Mouse (Mus musculus) liver, embryonic 15.5 days (tissue): ENCODE measurements at regions not wholly inside any gene's neighbourhood (a gene's known extent, or its start where the extent isn't known, plus 50 kb on each side); places are given as distances from the start of the nearest gene placed in this dataset.

Source experiments
- ATAC-seq: fragments of 200-750 bp; cut with Nextera tagmentation; 2 replicates; pipeline ENCODE4 v1.8.0; 2017; ENCODE audit warnings: moderate number of reproducible peaks, mild to moderate bottlenecking, moderate library complexity; ENCODE audit not compliant: insufficient read depth
- H3K27ac ChIP-seq: fragments of 300-500 bp; sonication (generic); replicated peaks from 2 replicates; pipeline ENCODE4 v1.5.1; 2015; ENCODE audit warnings: mild to moderate bottlenecking, inconsistent platforms
- H3K27me3 ChIP-seq: fragments of 300-500 bp; sonication (generic); 2 replicates; pipeline ENCODE4 v1.6.1; 2015; ENCODE audit warnings: mild to moderate bottlenecking, inconsistent platforms
- H3K36me3 ChIP-seq: fragments of 300-500 bp; sonication (generic); replicated peaks from 2 replicates; pipeline ENCODE4 v1.6.1; 2015; ENCODE audit warnings: moderate library complexity, mild to moderate bottlenecking, inconsistent platforms
- H3K4me1 ChIP-seq: fragments of 300-500 bp; sonication (generic); replicated peaks from 2 replicates; pipeline ENCODE4 v1.6.1; 2015; ENCODE audit warnings: inconsistent platforms
- H3K4me2 ChIP-seq: fragments of 300-500 bp; sonication (generic); 2 replicates; pipeline ENCODE4 v1.6.1; 2015; ENCODE audit warnings: moderate library complexity, mild to moderate bottlenecking, inconsistent platforms
- H3K4me3 ChIP-seq: fragments of 300-500 bp; sonication (generic); replicated peaks from 2 replicates; pipeline ENCODE4 v1.5.1; 2015; ENCODE audit warnings: mild to moderate bottlenecking, inconsistent platforms
- H3K9ac ChIP-seq: fragments of 300-500 bp; sonication (generic); 2 replicates; pipeline ENCODE4 v1.6.1; 2015; ENCODE audit warnings: moderate library complexity, mild to moderate bottlenecking, inconsistent platforms
- H3K9me3 ChIP-seq: fragments of 300-500 bp; sonication (generic); replicated peaks from 2 replicates; pipeline ENCODE4 v1.6.1; 2016; ENCODE audit warnings: inconsistent platforms
- WGBS: fragments of 180-500 bp; shearing (Covaris S2); methylation state at CpG from one replicate; pipeline ENCODE4 v1.1.7; 2015; ENCODE audit warnings: mixed read lengths; ENCODE audit not compliant: insufficient replicate concordance; 5-methylcytosine and 5-hydroxymethylcytosine counted together

DNA sequence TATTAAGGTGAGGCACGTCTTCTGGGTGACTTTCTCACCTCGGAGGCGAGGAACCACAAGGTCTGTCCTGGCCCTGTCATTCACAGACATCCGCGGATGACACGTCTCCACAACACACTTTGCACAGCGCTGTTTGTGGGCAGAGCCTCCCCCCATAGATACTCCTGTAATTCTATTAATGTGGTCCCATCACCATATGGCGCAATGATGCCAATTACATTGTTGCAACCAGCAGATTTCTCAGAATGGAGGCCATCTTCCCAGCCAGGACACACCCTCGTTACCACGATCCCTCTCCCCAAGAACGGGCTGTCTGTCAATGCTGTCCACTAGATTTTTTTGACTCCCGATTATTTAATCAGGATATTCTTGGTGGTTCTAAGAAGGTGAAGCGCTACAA, 365.9 kb downstream of the Vrk1 start:
- Histone ChIP-seq H3K4me1 (no peaks in the 10 kb centered on the region), H3K9me3 (no peaks in the 10 kb centered on the region), H3K4me2 (no peak overlapping the region), H3K27me3 (peaks cover 10% of the 10 kb centered on the region; the same call in 1 of the 2 replicates), H3K4me3 (no peak overlapping the region), H3K27ac (no peak overlapping the region), H3K36me3 (no peaks in the 10 kb centered on the region), H3K9ac (no peak overlapping the region)
- WGBS: 74% methylated on average over 13 of the region's 13 CpGs
- ATAC-seq: no peak

- H3K4me2 ChIP-seq: no peak overlapping the region
- 70% methylated on average over 12 of the region's 12 CpGs for WGBS
- no peak for ATAC-seq
- peaks cover 10% of the 10 kb centered on the region; the same call in 1 of the 2 replicates for H3K27me3 ChIP-seq
- H3K27ac ChIP-seq: no peak overlapping the region
- H3K4me1 ChIP-seq: no peaks in the 10 kb centered on the region
- H3K9ac ChIP-seq: no peak overlapping the region
- H3K36me3 ChIP-seq: no peaks in the 10 kb centered on the region
- no peaks in the 10 kb centered on the region for H3K9me3 ChIP-seq
- no peak overlapping the region for H3K4me3 ChIP-seq
These were observed 366.8 kb downstream of the Vrk1 start for GRCm38 (mm10) chr12:106376783-106377182.

DNA sequence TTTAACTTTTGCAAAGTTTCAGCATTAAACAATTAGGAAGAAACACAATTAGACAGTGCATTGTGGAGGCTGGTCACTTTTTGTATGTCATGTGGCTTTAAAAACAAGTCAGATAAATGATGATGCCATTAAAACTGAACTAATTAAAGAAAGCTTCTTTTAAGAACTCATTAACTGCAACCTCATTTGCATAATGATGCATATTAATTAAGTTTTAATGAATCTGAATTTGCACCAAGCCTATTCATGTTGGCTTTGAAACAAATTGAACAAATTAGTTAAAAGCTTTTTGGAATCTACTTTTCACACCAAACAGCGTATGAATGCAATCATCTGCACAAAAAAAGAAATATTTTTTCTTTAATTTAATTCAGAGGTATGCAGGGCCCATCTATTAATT, 367.3 kb downstream of the Vrk1 start:
- Histone ChIP-seq H3K9ac (no peak overlapping the region), H3K27me3 (peaks cover 10% of the 10 kb centered on the region; the same call in 1 of the 2 replicates), H3K36me3 (no peaks in the 10 kb centered on the region), H3K27ac (no peak overlapping the region), H3K4me3 (no peak overlapping the region), H3K9me3 (no peaks in the 10 kb centered on the region), H3K4me1 (no peaks in the 10 kb centered on the region), H3K4me2 (no peak overlapping the region)
- WGBS: 75% methylated on average over 1 of the region's 1 CpGs
- ATAC-seq: no peak

GRCm38 (mm10) chr12:106377761-106378160, 367.7 kb downstream of the Vrk1 start:
- Histone ChIP-seq H3K4me1 (no peaks in the 10 kb centered on the region), H3K9me3 (no peaks in the 10 kb centered on the region), H3K4me3 (no peak overlapping the region), H3K27ac (no peak overlapping the region), H3K27me3 (peaks cover 10% of the 10 kb centered on the region; the same call in 1 of the 2 replicates), H3K4me2 (no peak overlapping the region), H3K9ac (no peak overlapping the region), H3K36me3 (no peaks in the 10 kb centered on the region)
- WGBS: 58% methylated on average over 5 of the region's 5 CpGs
- ATAC-seq: no peak

DNA sequence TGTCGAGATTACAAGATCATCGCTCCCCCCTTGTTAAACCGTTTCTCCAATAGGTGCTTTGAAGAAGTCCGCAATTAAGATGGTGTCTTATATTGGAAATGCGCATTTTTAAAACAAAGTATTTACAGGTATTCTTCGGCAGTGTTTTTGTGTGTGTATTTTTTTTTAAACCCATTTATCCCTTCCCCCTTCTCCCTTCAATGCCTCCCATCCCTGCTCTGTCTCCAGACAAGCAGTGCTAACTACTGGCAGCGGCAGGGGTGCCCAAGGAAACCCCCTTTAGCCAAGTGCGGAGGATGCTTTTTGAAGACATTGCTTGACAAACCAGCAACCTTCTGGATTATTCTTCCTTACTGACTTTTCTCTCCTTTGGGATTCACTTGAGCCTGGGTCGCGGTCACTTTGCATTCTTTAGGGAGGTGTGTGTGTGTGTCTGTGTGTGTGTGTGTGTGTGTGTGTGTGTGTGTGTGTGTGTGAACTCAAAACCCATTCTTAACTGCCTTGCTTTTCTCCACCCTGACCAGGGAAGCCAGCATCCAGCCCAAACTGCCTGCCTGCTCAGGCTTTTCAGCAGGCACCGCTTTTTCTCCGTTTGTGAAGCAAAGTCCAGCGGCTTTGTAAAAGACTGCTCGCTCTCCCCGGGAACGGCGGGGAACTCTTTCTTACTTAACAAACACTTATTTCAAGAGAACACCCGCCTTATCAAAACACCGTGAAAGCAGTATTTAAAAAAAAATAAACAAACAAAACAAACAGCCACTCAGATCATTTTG, 368.5 kb downstream of the Vrk1 start:
- no peak for ATAC-seq
- WGBS: 26% methylated on average over 19 of the region's 19 CpGs
- H3K9ac ChIP-seq: no peak overlapping the region
- H3K4me2 ChIP-seq: peak overlapping the region; percentile 51
- no peaks in the 10 kb centered on the region for H3K36me3 ChIP-seq
- no peaks in the 10 kb centered on the region for H3K9me3 ChIP-seq
- H3K4me1 ChIP-seq: no peaks in the 10 kb centered on the region
- H3K27ac ChIP-seq: no peak overlapping the region
- peaks cover 10% of the 10 kb centered on the region; the same call in 1 of the 2 replicates for H3K27me3 ChIP-seq
- peak overlapping the region; percentile 17; the same call in 1 of the 2 replicates for H3K4me3 ChIP-seq

DNA sequence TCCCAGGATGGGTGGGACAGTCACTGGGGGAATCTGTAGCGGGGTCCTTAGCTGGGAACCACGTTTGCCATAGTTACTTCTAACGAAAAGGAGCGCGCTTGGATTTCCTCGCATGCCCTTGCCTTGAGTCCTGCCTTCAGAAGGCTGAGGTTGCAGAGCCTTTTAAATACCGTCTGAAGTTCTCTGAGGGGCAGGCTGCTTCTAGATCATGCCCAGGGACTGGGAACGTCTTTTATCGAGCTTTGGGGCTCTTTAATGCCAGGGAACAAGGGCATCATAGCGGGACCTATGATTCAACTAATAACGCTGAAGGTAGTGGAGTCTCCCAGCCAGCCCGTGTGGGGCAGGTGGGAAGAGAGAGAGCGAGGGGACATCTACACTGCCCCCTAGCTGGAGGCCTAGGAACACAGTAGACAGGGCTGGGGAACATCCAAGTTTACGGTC, 369.1 kb downstream of the Vrk1 start:
- no peak for ATAC-seq
- 5% methylated on average over 14 of the region's 14 CpGs for WGBS
- Histone ChIP-seq H3K4me1 (no peaks in the 10 kb centered on the region), H3K27me3 (peaks cover 10% of the 10 kb centered on the region; the same call in 1 of the 2 replicates), H3K4me2 (peak overlapping the region; percentile 51), H3K9me3 (no peaks in the 10 kb centered on the region), H3K27ac (no peak overlapping the region), H3K36me3 (no peaks in the 10 kb centered on the region), H3K9ac (no peak overlapping the region), H3K4me3 (peak overlapping the region; percentile 17; the same call in 1 of the 2 replicates)

GRCm38 (mm10) chr12:106379779-106380178, 369.8 kb downstream of the Vrk1 start:
- ATAC-seq: no peak
- no peaks in the 10 kb centered on the region for H3K36me3 ChIP-seq
- H3K4me1 ChIP-seq: no peaks in the 10 kb centered on the region
- H3K9me3 ChIP-seq: no peaks in the 10 kb centered on the region
- H3K4me2 ChIP-seq: no peak overlapping the region
- no peak overlapping the region for H3K27ac ChIP-seq
- H3K9ac ChIP-seq: no peak overlapping the region
- peaks cover 10% of the 10 kb centered on the region; the same call in 1 of the 2 replicates for H3K27me3 ChIP-seq
- 75% methylated on average over 14 of the region's 14 CpGs for WGBS
- H3K4me3 ChIP-seq: no peak overlapping the region

- Histone ChIP-seq H3K9me3 (no peaks in the 10 kb centered on the region), H3K9ac (no peak overlapping the region), H3K36me3 (no peaks in the 10 kb centered on the region), H3K4me2 (no peak overlapping the region), H3K27me3 (peaks cover 10% of the 10 kb centered on the region; the same call in 1 of the 2 replicates), H3K27ac (no peak overlapping the region), H3K4me3 (no peak overlapping the region), H3K4me1 (no peaks in the 10 kb centered on the region)
- ATAC-seq: no peak
- 73% methylated on average over 15 of the region's 15 CpGs for WGBS
These were observed 371.8 kb downstream of the Vrk1 start for GRCm38 (mm10) chr12:106381821-106382220.

- no peaks in the 10 kb centered on the region for H3K4me1 ChIP-seq
- no peak overlapping the region for H3K4me3 ChIP-seq
- WGBS: 79% methylated on average over 11 of the region's 11 CpGs
- no peaks in the 10 kb centered on the region for H3K9me3 ChIP-seq
- H3K4me2 ChIP-seq: no peak overlapping the region
- no peak overlapping the region for H3K9ac ChIP-seq
- H3K27me3 ChIP-seq: no peaks in the 10 kb centered on the region
- no peak overlapping the region for H3K27ac ChIP-seq
- ATAC-seq: no peak
- H3K36me3 ChIP-seq: no peaks in the 10 kb centered on the region
These were observed 379.2 kb downstream of the Vrk1 start for GRCm38 (mm10) chr12:106389214-106389613.

GRCm38 (mm10) chr12:106392316-106392715, 382.3 kb downstream of the Vrk1 start:
- 44% methylated on average over 2 of the region's 2 CpGs for WGBS
- Histone ChIP-seq H3K27ac (no peak overlapping the region), H3K36me3 (no peaks in the 10 kb centered on the region), H3K9ac (no peak overlapping the region), H3K9me3 (0 out of 2 replicates have a peak, but pooled peaks cover 2% of the 10 kb centered on the region), H3K4me3 (no peak overlapping the region), H3K27me3 (no peaks in the 10 kb centered on the region), H3K4me1 (no peaks in the 10 kb centered on the region), H3K4me2 (no peak overlapping the region)
- no peak for ATAC-seq

- Histone ChIP-seq H3K4me2 (no peak overlapping the region), H3K27ac (no peak overlapping the region), H3K9ac (no peak overlapping the region), H3K27me3 (no peaks in the 10 kb centered on the region), H3K9me3 (0 out of 2 replicates have a peak, but pooled peaks cover 2% of the 10 kb centered on the region), H3K36me3 (no peaks in the 10 kb centered on the region), H3K4me1 (no peaks in the 10 kb centered on the region), H3K4me3 (no peak overlapping the region)
- WGBS: 69% methylated on average over 17 of the region's 17 CpGs
- no peak for ATAC-seq
These were observed 389.1 kb downstream of the Vrk1 start for GRCm38 (mm10) chr12:106399085-106399484.
